Mouse (Mus musculus) CH12.LX (cell line): ENCODE data around the gene Smyd3. TPM values are rescaled to one million over a fixed set of nuclear protein-coding genes. Genes with fewer than 3 reads are reported as not detected.

Experiments used
- DNase-seq: peaks from one replicate; pipeline ENCODE4 v3.0.0-alpha.2; 2013; ENCODE audit errors: extremely low read depth
- H3K27ac ChIP-seq: 2 replicates; pipeline ENCODE4 v1.5.1; 2012; ENCODE audit warnings: low read depth, mild to moderate bottlenecking, control low read depth, moderate library complexity; ENCODE audit not compliant: insufficient read depth
- H3K27me3 ChIP-seq: replicated peaks from 2 replicates; pipeline ENCODE3; 2012; ENCODE audit warnings: inconsistent platforms
- H3K36me3 ChIP-seq, 2 experiments: replicated peaks in 1 of 2; 2 replicates each; pipeline versions ENCODE3 to v1.6.1; 2012; ENCODE audit warnings: inconsistent platforms in 1 of 2, low read length in 1 of 2, mild to moderate bottlenecking in 1 of 2, mixed read lengths in 1 of 2, moderate library complexity in 1 of 2; ENCODE audit not compliant: control insufficient read depth in 1 of 2, insufficient read depth in 1 of 2
- H3K4me1 ChIP-seq, 2 experiments: 2 replicates each; pipeline ENCODE4 v1.6.1; 2012; ENCODE audit warnings: inconsistent platforms in 1 of 2, moderate library complexity in 1 of 2; ENCODE audit not compliant: insufficient read depth in 2 of 2, control insufficient read depth in 1 of 2
- H3K4me2 ChIP-seq: 2 replicates; pipeline ENCODE4 v1.6.1; 2012; ENCODE audit warnings: low read depth, mild to moderate bottlenecking, control low read depth; ENCODE audit not compliant: poor library complexity, insufficient read depth, severe bottlenecking
- H3K4me3 ChIP-seq, 3 experiments: fragments of 150-350 bp in 1 of 3; sonication (generic) in 1 of 3; replicated peaks in 1 of 3; 2 replicates each; pipeline versions ENCODE3 to v1.5.1; 2011 to 2012; ENCODE audit warnings: low read depth in 2 of 3, low read length in 2 of 3, mild to moderate bottlenecking in 2 of 3, moderate library complexity in 2 of 3, control low read depth in 1 of 3, improper control_type of control experiment in 1 of 3, inconsistent platforms in 1 of 3, mixed read lengths in 1 of 3; ENCODE audit not compliant: poor library complexity in 1 of 3
- H3K79me2 ChIP-seq: replicated peaks from 2 replicates; pipeline ENCODE4 v1.6.1; 2012; ENCODE audit warnings: mild to moderate bottlenecking, moderate library complexity; ENCODE audit not compliant: control insufficient read depth, poor library complexity, insufficient read depth, severe bottlenecking; ENCODE audit errors: extremely low read depth
- H3K9ac ChIP-seq: 2 replicates; pipeline ENCODE4 v1.6.1; 2012; ENCODE audit warnings: low read depth, mild to moderate bottlenecking, control low read depth, moderate library complexity; ENCODE audit not compliant: insufficient read depth
- H3K9me3 ChIP-seq: replicated peaks from 2 replicates; pipeline ENCODE3; 2012; ENCODE audit warnings: low read length, inconsistent platforms, mixed read lengths
- BHLHE40 ChIP-seq: IDR thresholded peaks from 2 replicates; pipeline ENCODE4 v1.6.1; 2011; ENCODE audit warnings: mild to moderate bottlenecking, low read depth, low read length, improper control_type of control experiment
- CHD1 ChIP-seq: IDR thresholded peaks from 2 replicates; pipeline ENCODE4 v1.6.1; 2012; ENCODE audit warnings: low read depth, low read length, improper control_type of control experiment, inconsistent platforms
- HCFC1 ChIP-seq: IDR thresholded peaks from 2 replicates; pipeline ENCODE4 v1.6.1; 2012; ENCODE audit warnings: low read depth, mild to moderate bottlenecking, inconsistent platforms, low read length, improper control_type of control experiment
- IRF4 ChIP-seq: IDR thresholded peaks from 2 replicates; pipeline ENCODE4 v1.6.1; 2014; ENCODE audit warnings: low read depth, mild to moderate bottlenecking, inconsistent platforms, low read length, improper control_type of control experiment
- JUN ChIP-seq: IDR thresholded peaks from 2 replicates; pipeline ENCODE4 v1.6.1; 2011; ENCODE audit warnings: low read depth, mild to moderate bottlenecking, low read length, improper control_type of control experiment, moderate library complexity; ENCODE audit not compliant: insufficient read depth
- JUND ChIP-seq: conservative IDR thresholded peaks from 2 replicates; pipeline ENCODE4 v1.6.1; 2011; ENCODE audit warnings: low read depth, low read length, improper control_type of control experiment
- KAT2A ChIP-seq: IDR thresholded peaks from 2 replicates; pipeline ENCODE4 v1.6.1; 2012; ENCODE audit warnings: low read length, improper control_type of control experiment, inconsistent platforms; ENCODE audit not compliant: insufficient replicate concordance
- MAX ChIP-seq: IDR thresholded peaks from 2 replicates; pipeline ENCODE4 v1.6.1; 2011; ENCODE audit warnings: low read length, improper control_type of control experiment
- SIN3A ChIP-seq: IDR thresholded peaks from 2 replicates; pipeline ENCODE4 v1.6.1; 2012; ENCODE audit warnings: low read length, improper control_type of control experiment, inconsistent platforms
- TCF12 ChIP-seq: IDR thresholded peaks from 2 replicates; pipeline ENCODE4 v1.6.1; 2014; ENCODE audit warnings: low read depth, mild to moderate bottlenecking, inconsistent platforms, low read length, improper control_type of control experiment
- USF1 ChIP-seq: IDR thresholded peaks from 2 replicates; pipeline ENCODE4 v1.6.1; 2014; ENCODE audit warnings: low read depth, mild to moderate bottlenecking, inconsistent platforms, low read length, improper control_type of control experiment
- dilution Hi-C: fragments of 300-500 bp; cut with MboI; formaldehyde crosslinking; loops from 2 replicates; pipeline ENCODE4 v1.14.3; 2020; ENCODE audit warnings: low sequenced_read_pairs; ENCODE audit not compliant: extremely low pct_unique_long_range_greater_than_20kb, extremely low pct_ligation_motif_present
- in situ Hi-C: fragments of 300-500 bp; cut with MboI; formaldehyde crosslinking; loops from 3 replicates; pipeline ENCODE4 v1.14.3; 2019; ENCODE audit warnings: low sequenced_read_pairs, low pct_ligation_motif_present, low pct_unique_long_range_greater_than_20kb, mixed read lengths
- polyA plus RNA-seq: library from polyadenylated mRNA; unstranded; fragments of >175 nt; gene quantifications from 2 replicates; pipeline ENCODE4 v1.2.1, GENCODE M21; 2012; ENCODE audit warnings: low read depth; ENCODE audit not compliant: insufficient read length
- total RNA-seq, 2 experiments: library from RNA; depleted of rRNA; stranded (reverse); fragments of 300-350 nt in 1 of 2; fragments of >200 nt in 1 of 2; gene quantifications; 2 replicates each; pipeline ENCODE4 v1.2.3; 2012 to 2014

Smyd3 gene
- total and polyA plus RNA-seq, 3 experiments = 11.4 to 12.5 (median 11.8) TPM

GRCm38 (mm10) chr1:179368426-179369010 is 149.3 kb downstream of the Smyd3 start:
- H3K27ac ChIP-seq = no peak overlapping the region
- dilution Hi-C loops = no loop called here
- no peaks in the 10 kb centered on the region for H3K4me1 ChIP-seq
- in situ Hi-C loops = no loop called here
- H3K4me2 ChIP-seq = no peak overlapping the region
- DNase-seq = no peak
- no peaks in the 10 kb centered on the region for H3K79me2 ChIP-seq
- no peak overlapping the region for H3K9ac ChIP-seq
- peaks cover 0 to 8% of the 10 kb centered on the region in 2 experiments for H3K36me3 ChIP-seq
- TF ChIP-seq KAT2A (no peak), BHLHE40 (no peak), SIN3A (no peak), JUN (no peak)
- no peaks in the 10 kb centered on the region for H3K27me3 ChIP-seq
- peaks cover 8% of the 10 kb centered on the region for H3K9me3 ChIP-seq
- H3K4me3 ChIP-seq = no peak overlapping the region

- no peak overlapping the region for H3K4me2 ChIP-seq
- H3K79me2 ChIP-seq = no peaks in the 10 kb centered on the region; the same call in 1 of the 2 replicates
- H3K9me3 ChIP-seq = no peaks in the 10 kb centered on the region
- in situ Hi-C loops = no loop called here
- no peak for DNase-seq
- TF ChIP-seq USF1 = no peak
- TF ChIP-seq JUND = no peak
- TF ChIP-seq HCFC1 = no peak
- no peak for TF ChIP-seq KAT2A
- TF ChIP-seq MAX = no peak
- TF ChIP-seq CHD1 = no peak
- no peak for TF ChIP-seq TCF12
- TF ChIP-seq IRF4 = no peak
- no peaks in the 10 kb centered on the region for H3K36me3 ChIP-seq
- H3K27me3 ChIP-seq = no peaks in the 10 kb centered on the region
- H3K4me1 ChIP-seq = no peaks in the 10 kb centered on the region
- H3K4me3 ChIP-seq = no peak overlapping the region
- dilution Hi-C loops = no loop called here
- no peak overlapping the region for H3K9ac ChIP-seq
- no peak overlapping the region for H3K27ac ChIP-seq
Measured at GRCm38 (mm10) chr1:179361481-179362466, 156.1 kb downstream of the Smyd3 start.
